Mouse (Mus musculus) lung, embryonic 14.5 days (tissue): ENCODE measurements at regions not wholly inside any gene's neighbourhood (a gene's known extent, or its start where the extent isn't known, plus 50 kb on each side); places are given as distances from the start of the nearest gene placed in this dataset.

ENCODE experiments used
- ATAC-seq: fragments of 200-750 bp; cut with Nextera tagmentation; 2 replicates; pipeline ENCODE4 v1.8.0; 2017; ENCODE audit warnings: mild to moderate bottlenecking, moderate TSS enrichment, moderate library complexity; ENCODE audit not compliant: insufficient read depth
- DNase-seq: peaks from one replicate; pipeline ENCODE4 v3.0.0-alpha.2; 2015
- H3K27ac ChIP-seq: fragments of 300-500 bp; sonication (generic); 2 replicates; pipeline ENCODE4 v1.5.1; 2014; ENCODE audit warnings: low read depth, mild to moderate bottlenecking, moderate library complexity
- H3K27me3 ChIP-seq: fragments of 300-500 bp; sonication (generic); 2 replicates; pipeline ENCODE4 v1.6.1; 2014; ENCODE audit warnings: low read length, control low read depth; ENCODE audit not compliant: insufficient read depth
- H3K36me3 ChIP-seq: fragments of 300-500 bp; sonication (generic); 2 replicates; pipeline ENCODE4 v1.6.1; 2014; ENCODE audit warnings: control low read depth; ENCODE audit not compliant: insufficient read depth
- H3K4me1 ChIP-seq: fragments of 300-500 bp; sonication (generic); 2 replicates; pipeline ENCODE4 v1.6.1; 2014; ENCODE audit warnings: antibody characterized with exemption, control low read depth; ENCODE audit not compliant: insufficient read depth
- H3K4me2 ChIP-seq: fragments of 300-500 bp; sonication (generic); 2 replicates; pipeline ENCODE4 v1.6.1; 2014; ENCODE audit warnings: mild to moderate bottlenecking
- H3K4me3 ChIP-seq: fragments of 300-500 bp; sonication (generic); 2 replicates; pipeline ENCODE4 v1.5.1; 2014; ENCODE audit warnings: low read depth, low read length
- H3K9ac ChIP-seq: fragments of 300-500 bp; sonication (generic); 2 replicates; pipeline ENCODE4 v1.6.1; 2014
- H3K9me3 ChIP-seq: fragments of 300-500 bp; sonication (generic); 2 replicates; pipeline ENCODE4 v1.6.1; 2016; ENCODE audit warnings: low read depth, low read length, control low read depth
- CTCF ChIP-seq: IDR thresholded peaks from 2 replicates; pipeline ENCODE4 v1.5.1; 2016; ENCODE audit warnings: antibody characterized with exemption, low read depth
- whole genome bisulfite sequencing: fragments of 180-500 bp; shearing (Covaris S2); extraction: QIAGEN DNeasy Blood & Tissue Kit; methylation state at CpG from one replicate; pipeline ENCODE4 v1.1.7; 2014; 5-methylcytosine and 5-hydroxymethylcytosine counted together

DNA sequence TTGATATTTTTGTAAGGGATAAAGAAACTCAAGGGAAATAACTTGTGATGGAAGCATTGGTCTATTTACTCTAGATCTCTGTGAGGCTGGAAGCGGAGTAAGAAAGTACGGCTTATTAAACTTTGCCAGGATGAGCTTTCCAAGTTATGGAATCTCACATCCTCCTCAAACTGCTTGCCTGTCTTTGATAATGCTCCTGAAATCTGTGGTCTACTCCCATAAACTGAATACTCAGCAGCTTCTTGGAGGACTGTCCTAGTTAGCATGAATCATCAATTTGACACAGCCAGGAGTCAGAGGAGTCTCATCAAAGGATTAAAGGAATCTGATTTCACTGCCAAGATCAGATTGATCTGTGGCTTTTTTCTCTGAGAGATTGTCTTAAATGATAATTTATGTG, 2753.0 kb upstream of the Lrrc6 start:
- no peaks in the 10 kb centered on the region for H3K4me1 ChIP-seq
- H3K36me3 ChIP-seq: no peaks in the 10 kb centered on the region
- H3K27me3 ChIP-seq: no peaks in the 10 kb centered on the region
- TF ChIP-seq CTCF: no peak
- DNase-seq (no peak), ATAC-seq (no peak)
- 84% methylated on average over 2 of the region's 2 CpGs for WGBS
- H3K9ac ChIP-seq: no peak overlapping the region
- no peaks in the 10 kb centered on the region for H3K9me3 ChIP-seq
- H3K4me3 ChIP-seq: no peak overlapping the region
- H3K27ac ChIP-seq: no peak overlapping the region
- H3K4me2 ChIP-seq: no peak overlapping the region

DNA sequence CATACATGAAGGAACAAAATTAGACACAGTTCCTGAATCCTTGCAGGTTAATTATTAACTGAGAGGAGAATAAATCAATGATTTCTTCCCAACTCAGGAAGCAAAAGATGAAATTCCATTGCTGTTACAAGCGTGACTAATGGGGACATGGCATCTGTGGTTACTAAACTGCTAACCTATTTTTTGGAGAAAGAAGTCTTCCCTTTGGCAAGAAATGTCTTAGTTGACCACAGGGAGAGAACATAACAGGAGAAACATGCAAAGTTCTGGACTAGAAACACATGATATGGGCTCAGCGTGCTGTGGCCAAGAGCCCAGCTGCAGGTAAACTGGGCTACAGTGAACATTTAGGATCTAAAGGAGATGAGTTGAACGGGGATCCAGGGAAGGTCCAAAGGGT, 2751.4 kb upstream of the Lrrc6 start:
- 85% methylated on average over 3 of the region's 3 CpGs for WGBS
- Histone ChIP-seq H3K4me2 (no peak overlapping the region), H3K4me1 (no peaks in the 10 kb centered on the region), H3K27me3 (no peaks in the 10 kb centered on the region), H3K27ac (no peak overlapping the region), H3K4me3 (no peak overlapping the region), H3K9ac (no peak overlapping the region), H3K36me3 (no peaks in the 10 kb centered on the region), H3K9me3 (no peaks in the 10 kb centered on the region)
- ATAC-seq: no peak
- TF ChIP-seq CTCF: no peak
- DNase-seq: no peak

DNA sequence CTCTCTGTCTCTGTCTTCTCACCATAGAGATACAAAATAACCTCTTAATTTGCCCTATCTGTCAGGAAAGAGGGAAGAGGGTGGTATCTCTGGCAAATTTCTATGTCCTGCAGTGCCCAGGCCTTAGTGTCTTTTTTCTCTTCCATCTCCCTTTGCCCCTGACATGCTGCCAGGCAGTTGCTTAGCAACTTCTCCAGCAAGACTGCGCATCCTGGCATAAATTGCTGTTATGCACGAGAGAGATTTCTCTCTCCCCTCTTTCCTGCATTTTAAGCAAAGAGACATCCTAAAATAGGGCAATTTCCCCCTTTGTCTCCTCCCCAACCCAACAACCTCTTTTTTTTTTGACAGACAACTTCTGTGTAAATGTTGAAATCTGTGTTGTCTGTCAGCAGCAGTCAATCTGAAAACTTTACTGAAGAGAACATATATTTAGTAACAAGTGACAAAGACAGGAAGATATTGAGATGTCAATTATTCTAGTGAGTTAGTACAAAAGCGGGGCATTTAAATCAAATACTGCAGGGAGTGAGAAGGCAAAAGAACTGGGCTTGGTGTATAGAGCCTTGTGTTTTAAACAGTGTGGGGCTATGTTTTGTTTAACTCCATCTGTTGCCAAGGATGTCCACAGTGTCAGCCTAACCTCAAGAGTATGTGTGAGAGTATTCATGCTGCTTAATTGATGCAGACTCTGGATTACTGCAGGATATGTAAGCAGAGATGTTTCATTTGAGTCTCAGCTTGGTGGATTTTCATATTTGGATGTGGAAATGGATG, 2745.7 kb upstream of the Lrrc6 start:
- Histone ChIP-seq H3K9me3 (no peaks in the 10 kb centered on the region), H3K27me3 (no peaks in the 10 kb centered on the region), H3K4me3 (no peak overlapping the region), H3K4me2 (no peak overlapping the region), H3K4me1 (no peaks in the 10 kb centered on the region), H3K27ac (no peak overlapping the region), H3K9ac (no peak overlapping the region), H3K36me3 (no peaks in the 10 kb centered on the region)
- ATAC-seq (no peak), DNase-seq (no peak)
- TF ChIP-seq CTCF: no peak
- 65% methylated on average over 3 of the region's 3 CpGs for WGBS

DNA sequence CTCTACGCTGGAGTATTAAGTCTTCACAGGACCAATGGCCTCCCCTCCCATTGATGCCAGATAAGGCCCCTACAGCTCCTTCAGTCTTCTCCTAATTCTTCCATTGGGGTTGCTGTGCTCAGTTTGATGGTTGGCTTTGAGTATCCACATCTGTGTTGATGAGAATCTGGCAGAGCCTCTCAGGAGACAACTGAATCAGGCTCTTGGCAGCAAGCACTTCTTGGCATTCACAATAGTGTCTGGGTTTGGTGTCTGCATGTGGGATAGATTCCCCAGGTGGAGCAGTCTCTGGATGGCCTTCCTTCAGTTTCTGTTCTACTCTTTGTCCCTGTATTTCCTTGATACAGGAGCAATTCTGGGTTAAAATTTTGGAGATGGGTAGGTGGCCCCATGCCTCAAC, 2734.6 kb upstream of the Lrrc6 start:
- no peak overlapping the region for H3K27ac ChIP-seq
- TF ChIP-seq CTCF: no peak
- no peak overlapping the region for H3K4me3 ChIP-seq
- no peaks in the 10 kb centered on the region for H3K27me3 ChIP-seq
- no peak for DNase-seq
- 68% methylated on average over 1 of the region's 1 CpGs for WGBS
- no peaks in the 10 kb centered on the region for H3K9me3 ChIP-seq
- no peaks in the 10 kb centered on the region for H3K4me1 ChIP-seq
- no peak for ATAC-seq
- no peak overlapping the region for H3K9ac ChIP-seq
- no peaks in the 10 kb centered on the region for H3K36me3 ChIP-seq
- no peak overlapping the region for H3K4me2 ChIP-seq

DNA sequence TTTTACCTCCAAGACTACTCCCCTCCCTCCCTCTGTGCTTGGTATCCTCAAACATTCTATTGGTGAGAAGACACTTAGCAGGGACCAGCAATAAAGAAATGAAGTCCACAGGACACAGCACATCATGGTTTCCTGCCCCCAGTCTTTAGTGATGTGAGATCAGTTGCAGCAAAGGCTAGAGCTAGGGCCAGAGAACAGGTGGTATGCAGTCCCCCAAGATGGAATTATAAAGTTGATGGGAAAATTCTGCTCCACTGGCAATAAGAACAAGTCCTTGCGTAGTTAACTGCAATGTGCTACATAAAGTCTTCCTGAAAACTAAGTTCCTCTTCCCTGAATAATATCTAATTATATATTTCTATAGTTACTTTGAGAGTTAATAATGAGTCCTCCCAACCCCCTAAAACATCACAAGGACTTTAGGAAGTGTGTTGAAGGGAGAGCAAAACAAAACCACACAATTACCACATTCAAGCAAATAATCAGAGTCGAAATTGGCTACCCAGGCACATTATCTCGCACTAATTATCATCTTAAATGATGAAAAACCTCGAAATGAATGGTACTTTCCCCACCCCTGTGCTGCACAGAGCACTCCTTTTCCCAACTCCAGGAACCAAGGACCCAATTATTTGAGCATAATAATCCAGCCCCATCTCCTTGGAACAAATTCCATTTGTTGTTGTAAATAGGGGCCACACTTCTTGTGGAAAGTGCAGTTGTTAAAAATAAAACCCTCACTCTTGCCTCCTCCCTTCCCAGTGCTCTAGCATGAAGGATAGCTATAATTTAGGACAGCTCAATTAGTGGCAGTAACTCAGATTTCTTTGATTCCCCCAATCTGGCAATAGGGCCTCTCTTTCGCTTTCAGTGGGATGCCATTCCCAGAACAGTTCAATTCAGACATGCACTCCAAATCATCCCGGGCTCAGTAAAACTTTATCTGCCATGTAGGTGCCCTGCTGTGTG, 2724.2 kb upstream of the Lrrc6 start:
- H3K9ac ChIP-seq: no peak overlapping the region
- 68% methylated on average over 6 of the region's 6 CpGs for WGBS
- H3K27ac ChIP-seq: no peak overlapping the region
- no peak for TF ChIP-seq CTCF
- no peak for ATAC-seq
- no peak for DNase-seq
- H3K27me3 ChIP-seq: no peaks in the 10 kb centered on the region
- H3K36me3 ChIP-seq: no peaks in the 10 kb centered on the region
- no peak overlapping the region for H3K4me3 ChIP-seq
- H3K4me2 ChIP-seq: no peak overlapping the region
- no peaks in the 10 kb centered on the region for H3K9me3 ChIP-seq
- H3K4me1 ChIP-seq: no peaks in the 10 kb centered on the region

DNA sequence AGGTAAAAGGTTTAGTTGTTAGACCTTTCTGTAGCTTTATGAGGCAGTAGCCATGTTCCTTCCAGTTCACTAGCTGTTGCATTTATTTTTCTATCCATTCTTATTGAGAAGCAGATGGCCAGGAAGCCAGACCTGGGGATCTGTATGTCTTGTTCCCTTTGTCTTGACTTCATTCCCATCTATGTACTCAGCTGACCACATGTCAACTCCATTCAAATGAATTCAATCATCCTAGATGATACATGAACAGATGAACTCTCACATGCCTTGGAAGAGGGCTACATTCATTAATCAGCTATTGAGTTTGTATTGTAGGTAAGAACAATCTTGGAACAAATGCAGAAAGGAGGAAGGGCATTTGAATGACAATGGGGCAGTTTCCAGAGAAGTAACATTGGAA, 2722.7 kb upstream of the Lrrc6 start:
- Histone ChIP-seq H3K27ac (no peak overlapping the region), H3K4me1 (no peaks in the 10 kb centered on the region)

DNA sequence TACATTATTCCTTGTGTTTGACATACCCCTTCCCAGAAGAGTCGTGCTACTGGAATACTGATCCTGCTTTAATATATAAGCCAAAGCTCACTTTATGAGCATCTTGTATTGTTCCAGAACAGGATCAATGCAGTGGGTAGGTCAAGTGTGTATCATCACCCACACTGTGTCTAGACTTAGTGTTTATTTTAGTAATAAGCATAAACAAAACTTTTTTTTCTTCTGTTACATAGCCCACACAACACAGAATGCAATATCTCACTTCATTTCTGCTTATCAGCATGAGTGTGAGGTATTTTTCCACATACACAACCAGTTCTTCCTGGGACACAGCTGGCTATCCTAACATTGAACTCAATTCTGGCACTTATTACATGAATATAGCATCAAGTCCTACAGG, 2721.7 kb upstream of the Lrrc6 start:
- Histone ChIP-seq H3K4me1 (no peaks in the 10 kb centered on the region), H3K9me3 (no peaks in the 10 kb centered on the region), H3K27ac (no peak overlapping the region), H3K9ac (no peak overlapping the region), H3K4me3 (no peak overlapping the region), H3K4me2 (no peak overlapping the region), H3K36me3 (no peaks in the 10 kb centered on the region), H3K27me3 (no peaks in the 10 kb centered on the region)
- no peak for TF ChIP-seq CTCF
- 45% methylated on average over 1 of the region's 1 CpGs for WGBS
- DNase-seq (peak; percentile 51), ATAC-seq (peak; percentile 92)

More for the DNA sequence above, 2722.7 kb upstream of the Lrrc6 start:
- DNase-seq (no peak), ATAC-seq (no peak)
- Histone ChIP-seq H3K4me3 (no peak overlapping the region), H3K9ac (no peak overlapping the region), H3K27me3 (no peaks in the 10 kb centered on the region), H3K36me3 (no peaks in the 10 kb centered on the region), H3K9me3 (no peaks in the 10 kb centered on the region), H3K4me2 (no peak overlapping the region)
- TF ChIP-seq CTCF: no peak
